Mouse (Mus musculus): ENCODE measurements around the gene Rrp1. TPM values are rescaled to one million over a fixed set of nuclear protein-coding genes. Genes with fewer than 3 reads are reported as not detected.
"Not testable (repeated sequence)": the region's sequence is repeated elsewhere in the genome, so short reads cannot be mapped to it uniquely, and the experiment has no call there.

The Rrp1 gene
- polyA plus RNA-seq, 1 experiment: 149 TPM

DNA sequence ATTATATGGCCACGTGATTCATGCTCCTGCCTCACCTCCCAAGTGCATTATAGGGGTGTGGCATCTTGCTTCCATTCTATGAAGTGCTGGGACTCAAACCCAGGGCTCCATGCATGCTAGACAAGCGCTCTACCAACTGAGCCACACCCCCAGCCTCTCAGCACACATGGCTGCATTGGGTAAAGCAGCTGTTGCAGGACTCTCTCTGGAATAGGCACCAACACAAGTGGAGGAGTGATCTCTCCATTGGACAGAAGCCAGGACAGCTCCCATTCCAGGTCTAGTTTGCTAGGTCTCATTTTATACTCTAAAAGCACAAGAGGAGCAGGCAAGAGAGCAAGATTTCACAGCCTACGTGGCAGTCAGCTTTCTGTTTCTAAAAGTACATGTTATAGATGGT lies 29.3 kb downstream of the Rrp1 start:
- DNase-seq (ENCODE audit: low spot score): no peak

DNA sequence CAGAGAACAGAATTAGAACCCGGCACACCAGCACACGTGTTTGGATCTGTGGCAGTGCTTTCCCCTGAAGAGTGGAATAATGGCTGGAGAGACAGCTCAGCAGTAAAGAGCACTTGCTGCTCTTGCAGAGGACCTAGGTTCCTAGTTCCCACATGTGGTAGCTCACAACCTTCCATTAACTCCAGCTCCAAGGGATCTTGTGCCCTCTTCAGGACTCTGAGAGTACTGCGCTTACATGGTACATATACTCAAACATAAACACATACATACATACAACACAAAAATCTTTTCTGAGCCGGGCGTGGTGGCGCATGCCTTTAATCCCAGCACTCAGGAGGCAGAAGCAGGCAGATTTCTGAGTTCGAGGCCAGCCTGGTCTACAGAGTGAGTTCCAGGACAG lies 34.3 kb downstream of the Rrp1 start:
- DNase-seq (ENCODE audit: low spot score): no peak

DNA sequence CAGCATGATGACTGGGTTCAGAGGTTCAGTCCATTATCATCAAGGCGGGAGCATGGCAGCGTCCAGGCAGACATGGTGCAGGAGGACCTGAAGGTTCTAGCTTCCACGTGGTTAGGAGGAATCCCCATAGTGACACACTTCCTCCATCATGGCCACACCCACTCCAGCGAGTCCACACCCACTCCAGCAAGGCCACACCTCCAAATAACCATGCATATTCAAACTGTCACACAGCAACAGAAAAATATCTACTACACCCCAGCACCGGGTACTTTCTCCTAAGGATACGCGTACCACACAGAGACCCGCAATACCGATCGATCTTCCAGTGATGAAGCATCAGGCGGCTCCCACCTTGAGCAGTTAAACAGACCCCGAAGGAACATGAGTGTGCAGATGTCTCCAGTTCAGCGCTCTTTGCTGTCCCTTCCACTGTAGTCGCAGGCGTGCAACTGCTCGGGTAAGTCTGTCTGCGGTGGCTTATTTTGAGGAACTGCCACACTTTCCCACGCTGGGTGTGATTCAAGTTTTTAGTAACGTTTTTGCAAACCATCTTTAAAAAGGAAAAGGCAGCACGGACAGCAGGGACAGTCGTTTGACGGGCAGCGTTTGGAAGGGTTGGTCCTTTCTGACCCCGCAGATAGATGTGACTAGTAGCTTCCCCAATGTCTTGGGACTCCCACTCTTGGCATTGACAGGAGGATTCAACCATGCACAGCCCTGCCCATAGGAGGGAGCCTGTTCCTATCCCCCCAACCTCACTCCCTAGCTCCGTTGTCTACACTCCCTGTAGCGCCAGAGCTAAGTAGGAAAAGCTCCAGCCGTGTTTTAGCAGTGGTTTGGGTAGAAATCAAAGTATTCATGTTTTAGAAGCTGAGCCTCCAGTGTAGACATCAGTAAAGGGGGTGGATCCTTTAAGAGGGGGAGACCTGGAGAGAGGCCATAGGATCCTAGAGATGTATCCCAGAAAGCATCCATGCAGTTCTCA lies 39.9 kb downstream of the Rrp1 start:
- no peak for DNase-seq (ENCODE audit: low spot score)

DNA sequence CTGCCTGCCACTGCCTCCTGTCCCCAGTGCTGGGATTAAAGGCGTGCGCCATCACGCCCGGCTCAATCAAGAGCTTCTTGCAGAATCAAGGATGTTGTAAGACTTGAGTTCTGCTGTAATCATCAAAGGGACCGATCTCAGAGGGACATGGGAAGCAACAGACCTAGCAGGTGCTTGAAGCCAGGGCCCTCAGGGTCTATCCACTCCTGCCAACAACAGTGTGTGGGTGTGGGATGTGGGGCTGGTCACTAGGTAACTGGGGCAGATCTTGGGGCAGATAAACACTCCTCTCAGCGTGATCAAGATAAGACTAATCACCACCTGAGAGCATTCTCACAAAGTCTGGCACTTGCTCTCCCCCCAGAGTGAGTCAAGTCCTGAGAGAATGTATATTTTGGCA lies 41.1 kb downstream of the Rrp1 start:
- no peak for DNase-seq (ENCODE audit: low spot score)

DNA sequence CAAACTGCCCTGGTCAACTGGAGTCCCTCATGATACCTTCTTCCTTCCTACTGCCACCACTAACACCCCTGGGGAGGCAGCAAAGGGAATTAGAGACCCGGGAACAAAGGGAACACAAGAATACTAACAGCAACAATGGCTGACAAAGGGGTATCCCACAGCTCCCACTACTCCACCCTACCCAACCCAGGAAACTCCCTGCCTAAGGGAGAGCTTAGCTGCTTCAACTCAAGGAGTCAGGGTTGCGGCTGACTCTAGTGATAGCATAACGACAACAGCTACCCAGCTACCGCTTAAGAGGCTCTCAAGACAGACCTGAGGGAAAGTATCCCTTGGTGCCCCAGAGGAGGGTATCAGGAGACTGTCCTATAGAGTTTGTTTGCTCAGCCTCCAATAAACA lies 45.3 kb downstream of the Rrp1 start:
- DNase-seq (ENCODE audit: low spot score): no peak

DNA sequence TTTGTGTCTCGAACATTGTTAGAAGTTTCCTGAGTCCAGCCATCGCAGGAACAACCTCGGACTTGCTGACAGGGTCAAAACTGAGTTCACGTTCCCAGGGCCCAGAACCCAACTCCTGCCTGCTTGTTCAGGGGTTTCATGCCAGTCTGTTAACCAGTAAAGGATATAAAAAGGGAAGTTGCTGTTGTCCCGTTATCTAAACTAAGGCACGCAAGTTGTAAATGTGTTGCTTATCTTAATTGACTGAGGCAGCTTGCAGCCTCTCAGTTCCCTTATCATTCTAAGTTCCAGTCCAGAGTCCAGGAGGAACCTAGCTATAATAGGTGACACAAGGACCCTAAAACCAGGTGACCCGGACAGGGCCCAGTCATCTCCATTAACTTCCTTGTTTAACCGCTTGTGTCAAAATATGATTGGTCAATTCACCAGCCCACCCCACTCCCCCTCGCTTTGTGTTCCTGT lies 46.0 kb downstream of the Rrp1 start:
- DNase-seq (ENCODE audit: low spot score): no peak

DNA sequence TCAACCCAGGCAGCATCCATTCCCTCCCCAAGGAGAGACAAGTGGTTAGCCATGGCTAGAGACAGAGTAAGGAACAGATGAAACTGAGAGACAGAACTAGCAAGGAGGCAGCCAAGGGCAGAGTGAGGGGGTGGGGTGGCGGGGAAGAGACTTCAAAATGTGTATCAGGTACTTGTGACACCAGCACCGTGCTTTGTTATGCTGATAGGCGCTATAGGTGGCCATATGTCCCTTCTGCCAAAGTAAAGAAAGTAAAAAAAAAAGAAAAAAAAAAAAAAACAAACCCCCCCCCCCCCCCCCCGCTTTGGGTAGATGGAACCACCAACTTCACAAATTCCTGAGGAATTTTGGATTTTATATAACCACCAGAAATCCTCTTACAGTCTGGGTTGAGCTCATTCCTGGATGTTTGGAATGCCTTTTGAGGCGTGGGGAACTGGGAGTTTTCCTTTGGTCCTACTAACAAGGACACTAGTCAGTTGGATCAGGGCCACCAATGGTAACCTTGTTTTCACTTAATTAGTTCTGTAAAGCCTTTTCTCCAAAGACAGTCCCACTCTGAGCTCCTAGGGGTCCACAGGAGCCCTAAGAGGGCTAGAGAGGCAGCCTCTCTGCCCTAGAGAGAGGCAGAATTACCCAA lies 46.5 kb downstream of the Rrp1 start:
- no peak for DNase-seq (ENCODE audit: low spot score)

DNA sequence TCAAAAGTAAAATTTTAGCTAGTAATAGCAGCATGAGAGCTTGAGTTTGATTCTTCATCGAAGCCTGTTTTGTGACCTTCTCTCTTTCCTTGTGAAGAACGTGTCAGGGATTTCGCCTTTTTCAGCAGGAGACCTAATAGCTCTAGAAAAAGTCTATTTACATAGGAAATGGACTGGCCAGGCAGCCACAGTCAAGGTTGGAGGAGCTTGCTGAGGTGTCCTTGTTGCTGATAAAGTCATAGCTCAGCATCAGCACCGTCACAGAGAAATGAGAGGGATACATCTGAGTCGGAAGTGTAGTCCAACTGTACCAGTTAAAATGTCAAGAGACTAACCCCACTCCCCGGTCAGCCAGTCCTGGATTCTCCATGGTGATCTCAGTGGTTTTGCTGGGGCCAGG lies 47.3 kb downstream of the Rrp1 start:
- no peak for DNase-seq (ENCODE audit: low spot score)

DNA sequence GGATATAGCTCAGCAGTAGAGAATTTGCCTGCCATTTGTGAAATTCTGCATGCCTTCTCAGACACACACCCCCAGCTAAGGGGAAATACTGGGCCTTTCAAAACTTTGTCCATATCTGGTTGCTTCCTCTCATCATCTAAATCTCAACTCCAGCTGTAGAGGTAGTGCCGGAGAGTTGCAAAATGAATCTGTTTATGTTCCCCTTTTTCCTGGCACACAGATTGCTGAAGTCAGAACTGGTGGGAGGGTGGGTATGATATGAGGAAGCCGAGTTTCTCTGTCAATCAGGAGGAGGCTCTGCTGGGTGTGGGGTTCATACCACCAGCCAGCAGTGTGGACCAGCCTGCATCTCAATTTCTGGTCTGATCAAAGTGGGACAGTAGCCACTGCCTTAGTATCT lies 48.7 kb downstream of the Rrp1 start:
- no peak for DNase-seq (ENCODE audit: low spot score)

DNA sequence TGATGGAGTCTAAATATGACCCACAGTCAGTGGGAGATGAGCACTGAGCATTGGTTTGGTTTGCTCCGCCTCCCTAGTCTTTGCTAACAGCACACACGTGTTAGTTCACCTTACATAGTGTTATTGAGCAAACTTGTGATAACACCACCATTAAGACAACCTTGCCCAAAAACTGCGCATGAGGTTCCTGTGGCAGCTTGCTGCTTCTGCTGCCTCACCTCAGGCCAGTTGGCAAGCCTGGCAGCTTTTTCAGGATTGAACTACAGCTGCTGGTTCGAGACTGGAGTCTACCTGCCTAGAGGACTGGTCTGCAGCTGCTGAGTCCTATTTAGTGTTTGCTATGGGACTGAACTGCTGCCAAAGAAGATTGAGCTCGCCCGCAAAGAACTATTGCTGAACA lies 49.5 kb downstream of the Rrp1 start:
- DNase-seq (ENCODE audit: low spot score): no peak

DNA sequence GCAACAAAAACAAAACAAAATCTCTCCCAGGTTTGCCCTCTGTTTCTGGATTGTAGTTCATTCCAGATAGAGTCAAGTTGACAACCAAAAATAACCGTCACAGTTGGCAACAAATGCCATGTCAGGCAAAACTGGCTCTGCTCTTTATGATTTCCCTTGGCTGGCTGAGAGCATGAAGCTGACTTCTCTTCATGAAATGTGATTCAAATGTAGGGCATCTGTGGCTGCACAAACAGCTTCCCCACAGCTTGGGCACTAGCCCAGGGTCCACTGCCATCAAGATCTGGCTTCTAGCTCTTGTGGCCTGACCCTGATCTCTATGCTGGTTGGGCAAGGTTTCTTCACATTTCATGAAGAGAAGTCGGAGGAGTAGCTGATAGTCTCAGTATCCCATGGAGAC lies 50.9 kb downstream of the Rrp1 start:
- no peak for DNase-seq (ENCODE audit: low spot score)

DNA sequence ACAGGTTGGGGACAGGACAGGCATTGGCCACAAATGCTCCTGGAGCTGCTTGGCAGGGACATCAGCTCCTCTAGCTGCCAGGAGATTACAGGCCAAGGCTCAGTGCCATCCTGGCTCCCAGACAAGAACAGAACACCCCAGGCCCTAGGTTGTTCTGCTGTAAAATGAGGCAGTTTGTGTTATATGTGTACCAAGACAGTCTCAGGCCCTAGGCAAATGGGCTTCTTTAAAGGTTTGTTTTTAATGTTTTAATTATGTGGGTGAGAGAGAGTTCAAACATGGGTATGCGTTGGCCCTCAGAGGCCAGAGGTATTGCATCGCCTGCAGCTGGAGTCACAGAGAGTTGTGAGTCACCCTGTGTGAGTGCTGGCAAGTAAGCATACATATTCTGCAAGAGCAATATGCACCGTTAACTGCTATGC lies 52.5 kb downstream of the Rrp1 start:
- DNase-seq (ENCODE audit: low spot score): no peak

DNA sequence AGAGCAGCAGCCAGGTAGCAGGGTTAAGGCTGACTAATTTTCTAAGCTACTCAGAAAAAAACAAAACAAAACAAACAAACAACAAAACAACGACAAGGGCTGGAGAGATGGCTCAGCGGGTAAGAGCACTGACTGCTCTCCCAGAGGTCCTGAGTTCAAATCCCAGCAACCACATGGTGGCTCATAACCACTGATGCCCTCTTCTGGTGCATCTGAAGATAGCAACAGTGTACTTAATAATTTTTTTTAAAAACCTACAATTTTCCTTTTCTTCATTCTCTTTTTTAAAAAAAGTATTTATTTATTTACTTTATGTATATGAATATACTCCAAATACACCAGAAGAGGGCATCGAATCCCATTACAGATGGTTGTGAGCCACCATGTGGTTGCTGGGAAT lies 53.8 kb downstream of the Rrp1 start:
- not testable (repeated sequence) for DNase-seq (ENCODE audit: low spot score)

DNA sequence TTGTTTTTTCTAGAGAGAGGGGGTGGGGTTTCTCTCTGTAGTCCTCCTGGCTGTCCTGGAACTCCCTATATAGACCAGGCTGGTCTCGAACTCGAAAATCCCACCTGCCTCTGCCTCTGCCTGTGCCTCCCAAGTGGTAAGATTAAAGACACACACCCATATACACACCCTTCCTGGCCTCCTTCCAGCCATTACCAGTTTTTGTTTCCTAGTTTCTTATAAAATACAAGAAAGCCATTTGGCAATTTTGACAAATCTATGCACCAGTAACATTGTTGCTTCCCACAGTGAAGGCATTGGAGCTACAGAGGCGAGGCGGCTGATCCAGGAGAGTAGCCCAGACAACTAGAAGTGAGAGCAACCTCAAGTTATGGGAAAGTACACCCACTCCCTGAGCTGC lies 54.6 kb downstream of the Rrp1 start:
- DNase-seq (ENCODE audit: low spot score): no peak

DNA sequence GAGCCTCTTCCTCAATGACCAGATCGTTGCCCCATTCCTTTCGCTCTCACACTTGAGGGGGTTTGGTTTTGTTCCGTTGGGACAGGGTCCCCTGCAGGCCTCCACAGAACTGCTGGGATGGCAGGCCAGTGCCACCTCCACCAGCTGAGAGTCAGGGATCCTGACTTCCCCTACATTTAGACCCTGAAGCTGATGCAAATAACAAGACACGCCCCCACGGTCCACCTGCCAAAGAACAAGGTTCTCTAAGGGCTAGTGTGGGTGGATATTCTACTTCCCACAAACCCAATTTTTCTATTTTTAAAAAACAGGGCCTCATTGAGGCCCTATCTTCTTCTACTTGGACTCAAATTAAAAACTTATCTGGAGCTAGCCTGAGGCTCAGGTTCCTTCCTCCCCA lies 55.1 kb downstream of the Rrp1 start:
- no peak for DNase-seq (ENCODE audit: low spot score)

DNA sequence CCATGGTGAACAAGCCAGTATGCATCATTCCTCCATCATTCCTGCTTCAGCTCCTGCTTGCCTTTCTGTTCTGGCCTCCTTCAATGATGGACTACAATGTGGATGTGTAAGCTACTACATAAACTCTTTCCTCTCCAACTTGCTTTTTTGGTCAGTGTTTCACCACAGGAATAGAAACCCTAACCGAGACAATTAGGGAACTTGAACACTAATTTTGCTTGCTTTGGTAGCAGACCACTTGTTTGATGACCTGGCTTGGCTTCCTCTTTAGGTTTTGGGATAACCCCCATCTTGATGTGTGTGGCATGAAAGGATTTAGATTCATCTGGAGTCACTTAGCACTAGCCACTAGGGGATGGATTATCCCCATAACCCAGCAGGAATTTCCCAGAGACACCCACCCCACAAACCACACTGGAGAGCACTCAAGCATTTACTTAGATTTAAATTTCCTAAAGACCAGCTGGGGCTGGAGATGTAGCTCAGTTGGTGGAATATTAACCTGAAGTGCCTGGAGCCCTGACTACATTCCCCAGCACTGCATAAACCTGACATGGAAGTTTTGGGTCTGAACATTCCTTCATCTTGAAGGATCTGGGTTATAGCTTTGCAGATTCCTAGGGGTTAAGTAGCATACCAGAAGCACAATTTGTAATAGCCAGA lies 56.8 kb downstream of the Rrp1 start:
- no peak for DNase-seq (ENCODE audit: low spot score)

DNA sequence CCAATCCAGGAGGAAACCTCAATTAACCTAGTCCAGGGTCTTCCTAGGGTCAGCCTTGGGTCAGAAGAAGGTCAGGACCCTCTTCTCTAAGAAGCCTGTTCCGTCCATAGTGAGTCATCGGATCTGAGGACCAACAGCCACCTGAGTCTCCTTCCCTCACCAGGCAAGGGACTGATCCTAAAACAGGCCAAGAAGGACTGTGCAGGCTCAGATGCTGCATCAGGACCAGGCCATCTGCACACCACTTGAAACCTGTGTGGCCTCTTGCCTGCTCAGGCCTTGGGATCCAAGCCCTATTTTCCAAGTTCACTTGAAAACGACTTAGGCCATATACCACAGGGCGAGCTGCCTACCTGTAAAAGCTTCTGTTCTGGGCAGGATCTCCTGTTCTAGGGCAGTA lies 59.6 kb downstream of the Rrp1 start:
- DNase-seq (ENCODE audit: low spot score): no peak

DNA sequence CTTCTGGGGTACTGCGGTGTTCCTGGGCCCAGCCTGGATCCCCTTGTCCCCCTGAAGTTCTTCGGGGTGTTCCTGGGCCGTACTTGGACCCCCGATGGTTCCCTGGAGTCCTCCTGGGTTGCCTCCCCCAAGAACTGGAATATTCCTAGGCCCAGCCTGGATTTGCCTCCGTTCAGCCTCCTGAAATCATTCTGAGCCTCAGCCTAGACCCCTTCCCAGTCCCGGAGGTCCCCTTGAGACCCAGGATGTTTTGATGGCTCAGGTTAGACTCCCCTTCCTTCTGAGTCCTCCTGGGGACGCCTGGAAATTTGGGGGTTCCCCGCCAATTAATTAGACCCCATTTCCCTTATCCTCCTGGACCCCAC lies 60.2 kb downstream of the Rrp1 start:
- DNase-seq (ENCODE audit: low spot score): no peak

DNA sequence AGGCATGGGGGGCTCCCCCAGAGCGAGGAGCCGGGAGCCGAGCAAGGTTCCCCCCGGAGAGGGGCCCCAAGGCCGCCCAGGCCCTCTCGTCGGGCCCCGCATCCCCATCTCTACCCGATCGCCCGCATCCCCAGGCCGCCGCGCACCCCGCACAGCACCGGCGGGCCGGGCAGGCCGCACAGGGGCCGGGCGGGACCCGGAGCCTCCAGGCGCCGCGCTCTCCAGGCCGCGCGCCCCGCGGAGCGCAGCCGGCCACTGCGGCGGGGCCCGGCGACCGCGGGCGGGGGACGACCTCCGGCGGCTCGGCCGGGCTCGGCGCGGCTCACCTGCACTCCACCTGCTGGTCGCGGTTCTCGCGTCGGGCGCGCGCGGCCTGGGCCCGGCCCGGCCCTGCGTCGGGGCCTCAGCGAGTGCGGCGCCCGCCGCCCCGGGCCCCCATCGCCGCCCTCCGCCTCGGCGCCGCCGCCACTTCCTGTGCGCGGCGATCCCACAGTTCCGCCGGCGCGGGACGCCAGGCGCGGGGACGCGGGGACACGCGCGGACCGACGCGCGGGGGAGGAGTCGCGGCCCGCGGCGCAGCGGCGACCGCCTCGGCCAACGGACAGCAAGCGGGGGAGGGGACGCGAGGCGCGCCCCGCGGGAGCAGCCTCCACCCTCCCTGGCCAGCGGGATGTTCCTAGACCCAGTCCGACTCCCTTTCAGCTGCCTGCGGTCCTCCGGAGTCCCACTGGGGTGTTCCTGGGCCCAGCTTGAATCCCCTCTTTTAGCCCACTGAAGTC lies 60.8 kb downstream of the Rrp1 start, which contains the start of gene Agpat3:
TSS of gene Agpat3 (minus strand) at position 603 of the 779 bp plus-strand sequence.
- peak; percentile 66 for DNase-seq (ENCODE audit: low spot score)

DNA sequence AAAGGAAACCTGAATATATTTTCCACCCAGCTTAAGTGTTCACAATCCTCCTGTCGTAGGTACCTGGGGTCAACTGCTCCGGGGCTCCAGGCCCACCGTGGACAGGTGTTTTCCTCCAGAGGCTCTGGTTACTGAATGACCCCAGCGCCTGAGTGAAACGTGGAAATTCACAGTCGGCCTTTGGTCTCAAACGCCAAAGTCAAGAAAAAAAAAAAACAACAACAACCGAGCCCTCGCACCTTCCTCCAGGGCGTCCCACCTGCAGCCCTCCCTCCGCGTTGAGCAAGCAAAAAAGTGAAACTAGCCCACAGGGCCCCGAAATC lies 61.3 kb downstream of the Rrp1 start:
- no peak for DNase-seq (ENCODE audit: low spot score)

DNA sequence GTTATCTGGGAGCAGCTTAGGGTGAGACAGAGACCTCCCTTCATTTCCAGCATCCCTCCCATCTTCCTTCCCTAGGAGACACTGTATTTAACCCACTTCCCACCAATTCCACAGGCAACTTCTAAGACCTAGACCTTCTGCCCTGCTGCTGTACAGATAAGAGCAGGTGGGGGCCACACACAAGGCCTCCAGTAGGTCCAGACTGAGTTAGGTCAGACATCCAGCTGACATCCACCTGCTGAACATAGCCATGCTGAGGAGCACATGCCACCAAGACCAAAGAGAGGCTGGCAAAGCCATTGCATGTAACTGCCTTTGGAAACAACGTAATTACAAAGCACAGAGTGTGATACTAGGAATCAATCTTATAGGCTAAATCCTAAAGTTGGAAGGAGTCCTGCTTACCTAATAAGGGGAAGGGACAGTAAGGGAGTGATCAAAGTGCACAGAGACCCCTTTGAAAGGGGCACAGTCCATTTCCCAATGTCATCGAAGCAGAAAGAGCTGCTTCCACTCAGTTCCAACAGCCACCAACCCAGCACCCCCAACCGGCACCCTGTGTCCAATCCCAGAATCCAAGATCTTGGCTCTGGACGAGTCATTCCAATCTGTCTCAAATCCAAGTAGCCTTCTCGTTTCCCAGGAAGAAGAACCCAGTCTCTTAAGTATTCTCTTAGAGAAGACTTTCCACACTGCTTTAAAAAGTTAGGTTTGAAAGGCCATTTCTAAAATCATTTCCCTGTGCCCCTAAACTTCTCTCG lies 61.9 kb downstream of the Rrp1 start:
- no peak for DNase-seq (ENCODE audit: low spot score)

Data from urinary bladder, adult 2 months (tissue).